Mouse (Mus musculus): ENCODE data around the gene Fgr. TPM values are rescaled to one million over a fixed set of nuclear protein-coding genes. Genes with fewer than 3 reads are reported as not detected.

Fgr gene
- polyA plus RNA-seq, 1 experiment from 2014 or later = 0.19 TPM

- H3K27ac ChIP-seq = peak overlapping the region; percentile 79
- H3K4me3 ChIP-seq = no peak overlapping the region
- 33% methylated on average over 3 of the region's 4 CpGs for whole genome bisulfite sequencing
- peak overlapping the region; percentile 53 for H3K9ac ChIP-seq
- no peaks in the 10 kb centered on the region for H3K9me3 ChIP-seq
- H3K4me1 ChIP-seq = peaks cover 92% of the 10 kb centered on the region
- H3K27me3 ChIP-seq = no peaks in the 10 kb centered on the region
- no peak for ATAC-seq (ENCODE audit: low FRiP score, low read depth)
- peak overlapping the region; percentile 30 for H3K4me2 ChIP-seq (replicated peaks)
- H3K36me3 ChIP-seq = peaks cover 22% of the 10 kb centered on the region
Measured at GRCm38 (mm10) chr4:133024404-133024803, 50.5 kb downstream of the Fgr start.

- H3K4me3 ChIP-seq = no peak overlapping the region
- no peaks in the 10 kb centered on the region for H3K27me3 ChIP-seq
- peaks cover 92% of the 10 kb centered on the region for H3K4me1 ChIP-seq
- H3K9ac ChIP-seq = peak overlapping the region; percentile 53
- H3K4me2 ChIP-seq (replicated peaks) = peak overlapping the region; percentile 30
- H3K36me3 ChIP-seq = peaks cover 26% of the 10 kb centered on the region
- peak overlapping the region; percentile 79 for H3K27ac ChIP-seq
- H3K9me3 ChIP-seq = no peaks in the 10 kb centered on the region
- WGBS = 17% methylated on average over 10 of the region's 10 CpGs
- no peak for ATAC-seq (ENCODE audit: low FRiP score, low read depth)
Measured at GRCm38 (mm10) chr4:133024969-133025685, 51.2 kb downstream of the Fgr start.

- Histone ChIP-seq H3K4me2 (replicated peaks) (0 out of 2 replicates have a peak overlapping the region, but pooled peaks have one; percentile 4), H3K9me3 (no peaks in the 10 kb centered on the region), H3K27ac (peak overlapping the region; percentile 69), H3K4me1 (peaks cover 83% of the 10 kb centered on the region), H3K36me3 (peaks cover 29% of the 10 kb centered on the region), H3K4me3 (no peak overlapping the region), H3K9ac (peak overlapping the region; percentile 20; the same call in 1 of the 2 replicates), H3K27me3 (no peaks in the 10 kb centered on the region)
- 66% methylated on average over 10 of the region's 10 CpGs for WGBS
- ATAC-seq (ENCODE audit: low FRiP score, low read depth) = no peak
Measured at GRCm38 (mm10) chr4:133026272-133026671, 52.4 kb downstream of the Fgr start.

GRCm38 (mm10) chr4:133026826-133027375 lies 53.0 kb downstream of the Fgr start:
- Histone ChIP-seq H3K9me3 (no peaks in the 10 kb centered on the region), H3K4me2 (replicated peaks) (no peak overlapping the region), H3K9ac (peak overlapping the region; percentile 20; the same call in 1 of the 2 replicates), H3K4me3 (no peak overlapping the region), H3K27ac (peak overlapping the region; percentile 69; the same call in 1 of the 2 replicates), H3K4me1 (peaks cover 77% of the 10 kb centered on the region), H3K36me3 (peaks cover 36% of the 10 kb centered on the region), H3K27me3 (no peaks in the 10 kb centered on the region)
- no peak for ATAC-seq (ENCODE audit: low FRiP score, low read depth)
- 19% methylated on average over 2 of the region's 2 CpGs for WGBS

GRCm38 (mm10) chr4:133027721-133028120 lies 53.8 kb downstream of the Fgr start:
- peaks cover 41% of the 10 kb centered on the region for H3K36me3 ChIP-seq
- no peak overlapping the region for H3K9ac ChIP-seq
- H3K27ac ChIP-seq = no peak overlapping the region
- WGBS = 78% methylated on average over 10 of the region's 10 CpGs
- no peak for ATAC-seq (ENCODE audit: low FRiP score, low read depth)
- no peak overlapping the region for H3K4me2 ChIP-seq (replicated peaks)
- no peaks in the 10 kb centered on the region for H3K9me3 ChIP-seq
- no peaks in the 10 kb centered on the region for H3K27me3 ChIP-seq
- H3K4me1 ChIP-seq = peaks cover 69% of the 10 kb centered on the region
- no peak overlapping the region for H3K4me3 ChIP-seq

GRCm38 (mm10) chr4:133028193-133028592 lies 54.3 kb downstream of the Fgr start:
- Histone ChIP-seq H3K36me3 (peaks cover 46% of the 10 kb centered on the region), H3K27me3 (no peaks in the 10 kb centered on the region)
- WGBS = 86% methylated on average over 6 of the region's 6 CpGs

GRCm38 (mm10) chr4:133028875-133029274 lies 55.0 kb downstream of the Fgr start:
- ATAC-seq (ENCODE audit: low FRiP score, low read depth) = no peak
- no peak overlapping the region for H3K4me3 ChIP-seq
- no peak overlapping the region for H3K4me2 ChIP-seq (replicated peaks)
- no peaks in the 10 kb centered on the region for H3K27me3 ChIP-seq
- H3K36me3 ChIP-seq = peaks cover 48% of the 10 kb centered on the region
- H3K27ac ChIP-seq = no peak overlapping the region
- peaks cover 57% of the 10 kb centered on the region for H3K4me1 ChIP-seq
- no peak overlapping the region for H3K9ac ChIP-seq
- 84% methylated on average over 6 of the region's 6 CpGs for WGBS
- no peaks in the 10 kb centered on the region for H3K9me3 ChIP-seq

More at GRCm38 (mm10) chr4:133028193-133028592, 54.3 kb downstream of the Fgr start:
- Histone ChIP-seq H3K4me2 (replicated peaks) (no peak overlapping the region), H3K4me3 (no peak overlapping the region), H3K4me1 (peaks cover 64% of the 10 kb centered on the region), H3K27ac (no peak overlapping the region), H3K9ac (no peak overlapping the region), H3K9me3 (no peaks in the 10 kb centered on the region)
- ATAC-seq (ENCODE audit: low FRiP score, low read depth) = no peak

GRCm38 (mm10) chr4:133032410-133033095 lies 58.7 kb downstream of the Fgr start:
- no peak for ATAC-seq (ENCODE audit: low FRiP score, low read depth)
- Histone ChIP-seq H3K4me3 (no peak overlapping the region), H3K27ac (no peak overlapping the region), H3K9me3 (no peaks in the 10 kb centered on the region), H3K4me2 (replicated peaks) (no peak overlapping the region), H3K36me3 (peaks cover 34% of the 10 kb centered on the region), H3K4me1 (peaks cover 36% of the 10 kb centered on the region), H3K27me3 (no peaks in the 10 kb centered on the region), H3K9ac (no peak overlapping the region)
- WGBS = 82% methylated on average over 8 of the region's 8 CpGs

- Histone ChIP-seq H3K4me3 (no peak overlapping the region), H3K27me3 (no peaks in the 10 kb centered on the region), H3K27ac (no peak overlapping the region), H3K9me3 (no peaks in the 10 kb centered on the region), H3K4me1 (peaks cover 31% of the 10 kb centered on the region), H3K4me2 (replicated peaks) (no peak overlapping the region), H3K9ac (no peak overlapping the region), H3K36me3 (peaks cover 26% of the 10 kb centered on the region)
- ATAC-seq (ENCODE audit: low FRiP score, low read depth) = no peak
- 78% methylated on average over 10 of the region's 10 CpGs for WGBS
Measured at GRCm38 (mm10) chr4:133034478-133034877, 60.6 kb downstream of the Fgr start.

GRCm38 (mm10) chr4:133035446-133035845 lies 61.6 kb downstream of the Fgr start:
- H3K4me1 ChIP-seq = peaks cover 29% of the 10 kb centered on the region
- no peaks in the 10 kb centered on the region for H3K9me3 ChIP-seq
- no peak for ATAC-seq (ENCODE audit: low FRiP score, low read depth)
- 91% methylated on average over 1 of the region's 1 CpGs for WGBS
- peak overlapping the region; percentile 22; the same call in 1 of the 2 replicates for H3K27ac ChIP-seq
- no peak overlapping the region for H3K9ac ChIP-seq
- H3K27me3 ChIP-seq = no peaks in the 10 kb centered on the region
- no peak overlapping the region for H3K4me2 ChIP-seq (replicated peaks)
- H3K4me3 ChIP-seq = no peak overlapping the region
- peaks cover 22% of the 10 kb centered on the region for H3K36me3 ChIP-seq

- Histone ChIP-seq H3K36me3 (peaks cover 22% of the 10 kb centered on the region), H3K27me3 (no peaks in the 10 kb centered on the region), H3K27ac (no peak overlapping the region), H3K4me3 (no peak overlapping the region), H3K9ac (no peak overlapping the region), H3K9me3 (no peaks in the 10 kb centered on the region), H3K4me2 (replicated peaks) (no peak overlapping the region), H3K4me1 (peaks cover 34% of the 10 kb centered on the region)
- ATAC-seq (ENCODE audit: low FRiP score, low read depth) = no peak
- WGBS = 64% methylated on average over 3 of the region's 3 CpGs
Measured at GRCm38 (mm10) chr4:133035946-133036345, 62.1 kb downstream of the Fgr start.

- peaks cover 11% of the 10 kb centered on the region; the same call in 1 of the 2 replicates for H3K36me3 ChIP-seq
- no peaks in the 10 kb centered on the region for H3K9me3 ChIP-seq
- no peak overlapping the region for H3K4me3 ChIP-seq
- WGBS = 39% methylated on average over 9 of the region's 9 CpGs
- H3K9ac ChIP-seq = no peak overlapping the region
- H3K4me1 ChIP-seq = peaks cover 48% of the 10 kb centered on the region
- H3K4me2 ChIP-seq (replicated peaks) = peak overlapping the region; percentile 98
- H3K27ac ChIP-seq = no peak overlapping the region; the same call in 1 of the 2 replicates
- H3K27me3 ChIP-seq = no peaks in the 10 kb centered on the region
- ATAC-seq (ENCODE audit: low FRiP score, low read depth) = no peak
Measured at GRCm38 (mm10) chr4:133037293-133037692, 63.4 kb downstream of the Fgr start.
